Mouse (Mus musculus) lung, postnatal 0 days (tissue): ENCODE results near the gene Cers6. TPM values are rescaled to one million over a fixed set of nuclear protein-coding genes. Genes with fewer than 3 reads are reported as not detected.
A peak's percentile ranks its signal among the peaks of the same experiment; 100 is the strongest.

Experiments used
- ATAC-seq: fragments of 200-750 bp; cut with Nextera tagmentation; 2 replicates; pipeline ENCODE4 v1.8.0; 2017; ENCODE audit warnings: moderate library complexity
- DNase-seq: peaks from one replicate; pipeline ENCODE4 v3.0.0-alpha.2; 2016; ENCODE audit warnings: low spot score
- H3K27ac ChIP-seq: fragments of 300-500 bp; sonication (generic); 2 replicates; pipeline ENCODE4 v1.5.1; 2014; ENCODE audit warnings: antibody characterized with exemption, mild to moderate bottlenecking, low read length, mixed read lengths
- H3K27me3 ChIP-seq: fragments of 300-500 bp; sonication (generic); replicated peaks from 2 replicates; pipeline ENCODE4 v1.6.1; 2014; ENCODE audit warnings: low read length, mixed read lengths; ENCODE audit not compliant: insufficient read depth
- H3K36me3 ChIP-seq: fragments of 300-500 bp; sonication (generic); 2 replicates; pipeline ENCODE4 v1.6.1; 2014; ENCODE audit warnings: low read length, mixed read lengths; ENCODE audit not compliant: insufficient read depth
- H3K4me1 ChIP-seq: fragments of 300-500 bp; sonication (generic); 2 replicates; pipeline ENCODE4 v1.6.1; 2014; ENCODE audit warnings: antibody characterized with exemption, low read depth, low read length, mixed read lengths; ENCODE audit not compliant: insufficient read depth
- H3K4me2 ChIP-seq: fragments of 300-500 bp; sonication (generic); replicated peaks from 2 replicates; pipeline ENCODE4 v1.6.1; 2014; ENCODE audit warnings: low read depth, mild to moderate bottlenecking, low read length, moderate library complexity, mixed read lengths
- H3K4me3 ChIP-seq: fragments of 300-500 bp; sonication (generic); 2 replicates; pipeline ENCODE4 v1.5.1; 2014; ENCODE audit warnings: low read depth, low read length
- H3K9ac ChIP-seq: fragments of 300-500 bp; sonication (generic); replicated peaks from 2 replicates; pipeline ENCODE4 v1.6.1; 2014; ENCODE audit warnings: low read depth, mild to moderate bottlenecking
- H3K9me3 ChIP-seq: fragments of 300-500 bp; sonication (generic); 2 replicates; pipeline ENCODE4 v1.6.1; 2016; ENCODE audit warnings: low read length, mixed read lengths
- CTCF ChIP-seq: IDR thresholded peaks from 2 replicates; pipeline ENCODE4 v1.5.1; 2016; ENCODE audit warnings: antibody characterized with exemption, mild to moderate bottlenecking
- EP300 ChIP-seq: IDR thresholded peaks from 2 replicates; pipeline ENCODE4 v1.6.1; 2016; ENCODE audit warnings: antibody characterized with exemption, mild to moderate bottlenecking, control low read depth
- WGBS: fragments of 180-500 bp; shearing (Covaris S2); extraction: QIAGEN DNeasy Blood & Tissue Kit; methylation state at CpG from one replicate; pipeline ENCODE4 v1.1.7; 2014; 5-methylcytosine and 5-hydroxymethylcytosine counted together
- polyA plus RNA-seq: library from polyadenylated mRNA; unstranded; fragments of >200 nt; fragmentation: Nextera tagmentation; extraction: Ambion mirVana; gene quantifications from 2 replicates; pipeline ENCODE4 v1.2.1, GENCODE M21; 2015

The Cers6 gene
- polyA plus RNA-seq, 1 experiment from 2014 or later = 9.6 TPM

DNA sequence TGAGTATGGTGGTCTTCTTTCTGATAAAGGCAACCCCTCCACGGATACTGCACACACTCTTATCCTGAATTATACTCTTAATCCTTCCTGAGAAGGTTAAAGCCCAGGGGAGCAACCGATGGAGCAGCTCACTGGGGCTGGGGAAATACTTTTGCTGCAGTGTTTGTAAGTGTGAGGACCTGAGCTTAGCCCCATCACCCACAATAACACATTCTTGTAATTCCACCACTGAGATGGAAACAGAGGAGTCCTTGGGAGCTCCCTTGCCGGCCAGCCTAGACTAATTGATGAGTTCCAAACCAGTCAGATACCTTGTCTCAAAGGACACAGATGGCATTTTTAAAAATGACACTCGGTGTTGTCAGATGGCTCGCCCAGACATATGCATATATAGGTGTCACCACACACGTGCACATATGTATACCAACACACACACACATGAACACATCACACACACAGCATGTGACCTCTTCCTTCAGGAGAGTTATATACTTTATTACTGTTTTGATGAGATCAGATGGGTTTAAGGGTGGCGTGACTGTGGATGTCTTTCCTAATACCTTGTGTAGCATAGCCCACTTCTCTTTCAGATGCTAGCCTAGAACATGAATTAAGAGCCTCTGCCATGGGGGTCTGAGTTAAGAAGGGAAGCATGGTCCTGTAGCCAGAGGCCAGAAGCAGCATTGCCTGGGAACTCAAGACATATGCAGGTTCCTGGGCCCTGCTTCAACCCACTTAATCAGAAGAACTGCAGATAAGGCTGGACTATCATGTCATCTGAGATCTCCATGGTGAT, 210.4 kb downstream of the Cers6 start:
- DNase-seq = no peak

DNA sequence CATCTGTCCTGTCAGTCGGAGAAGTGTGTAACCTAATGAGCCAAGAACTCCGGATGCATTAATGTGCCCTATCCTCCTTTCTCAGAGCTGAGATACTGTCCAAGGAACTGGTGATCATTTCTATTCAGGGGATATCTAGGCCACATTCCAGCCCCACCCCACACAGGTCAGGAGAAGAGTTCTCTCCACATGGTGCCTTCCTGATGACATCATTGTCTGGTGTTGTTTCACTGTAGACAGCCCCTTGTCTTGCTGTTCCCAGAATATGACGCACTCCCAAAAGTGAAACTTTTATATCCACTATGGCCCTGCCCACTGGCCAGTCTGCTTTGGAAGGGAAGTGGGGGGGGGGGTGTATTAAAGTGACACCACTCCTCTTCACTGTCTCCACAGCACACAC, 215.9 kb downstream of the Cers6 start:
- WGBS = 73% methylated on average over 3 of the region's 3 CpGs
- H3K4me1 ChIP-seq = no peaks in the 10 kb centered on the region
- no peak overlapping the region for H3K27ac ChIP-seq
- no peaks in the 10 kb centered on the region for H3K9me3 ChIP-seq
- H3K36me3 ChIP-seq = no peaks in the 10 kb centered on the region
- ATAC-seq (peak; percentile 92), DNase-seq (peak; percentile 50)
- no peaks in the 10 kb centered on the region for H3K27me3 ChIP-seq
- TF ChIP-seq CTCF (no peak), EP300 (0 out of 2 replicates have a peak, but pooled peaks have one; percentile 37)
- H3K9ac ChIP-seq = no peak overlapping the region
- H3K4me3 ChIP-seq = no peak overlapping the region
- H3K4me2 ChIP-seq = no peak overlapping the region

More for the DNA sequence above, 210.4 kb downstream of the Cers6 start:
- H3K9me3 ChIP-seq = no peaks in the 10 kb centered on the region
- no peaks in the 10 kb centered on the region for H3K27me3 ChIP-seq
- H3K4me1 ChIP-seq = no peaks in the 10 kb centered on the region
- H3K9ac ChIP-seq = no peak overlapping the region
- no peaks in the 10 kb centered on the region for H3K36me3 ChIP-seq
- no peak overlapping the region for H3K4me3 ChIP-seq
- no peak overlapping the region for H3K27ac ChIP-seq
- no peak for ATAC-seq
- no peak for TF ChIP-seq EP300
- no peak for TF ChIP-seq CTCF
- 57% methylated on average over 7 of the region's 7 CpGs for WGBS
- H3K4me2 ChIP-seq = no peak overlapping the region

DNA sequence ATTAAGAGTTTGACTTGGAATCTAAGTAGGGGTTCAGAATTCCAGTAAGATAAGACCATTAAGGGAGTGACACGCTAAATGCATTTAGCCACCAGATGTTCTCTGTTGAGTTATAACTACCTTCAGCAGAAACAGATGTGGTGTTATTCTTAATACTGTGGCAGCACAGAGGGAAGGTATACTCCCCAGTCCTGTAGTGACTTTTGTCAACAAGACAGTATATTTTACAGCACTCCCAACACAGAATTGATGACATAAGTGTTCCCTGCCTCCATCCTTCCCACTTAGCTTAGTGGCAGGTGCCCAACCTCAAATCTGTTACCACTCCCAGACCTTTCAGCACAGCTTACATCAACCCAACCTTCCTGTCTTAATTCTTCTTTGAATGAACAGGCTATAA, 219.5 kb downstream of the Cers6 start:
- WGBS = 86% methylated on average over 1 of the region's 1 CpGs
- TF ChIP-seq CTCF (no peak), EP300 (no peak)
- ATAC-seq = no peak
- Histone ChIP-seq H3K36me3 (no peaks in the 10 kb centered on the region), H3K4me1 (no peaks in the 10 kb centered on the region), H3K4me3 (no peak overlapping the region), H3K9me3 (no peaks in the 10 kb centered on the region), H3K27ac (no peak overlapping the region), H3K9ac (no peak overlapping the region), H3K27me3 (no peaks in the 10 kb centered on the region), H3K4me2 (no peak overlapping the region)
- no peak for DNase-seq

- Histone ChIP-seq H3K27ac (no peak overlapping the region), H3K4me1 (no peaks in the 10 kb centered on the region), H3K9me3 (no peaks in the 10 kb centered on the region), H3K36me3 (no peaks in the 10 kb centered on the region), H3K9ac (no peak overlapping the region), H3K27me3 (no peaks in the 10 kb centered on the region), H3K4me2 (no peak overlapping the region), H3K4me3 (no peak overlapping the region)
- WGBS = 57% methylated on average over 8 of the region's 8 CpGs
- DNase-seq = no peak
- ATAC-seq = no peak
- TF ChIP-seq EP300 = no peak
- TF ChIP-seq CTCF = no peak
Observed at GRCm38 (mm10) chr2:69082499-69083197, 221.4 kb downstream of the Cers6 start.

- H3K4me3 ChIP-seq = no peak overlapping the region
- 89% methylated on average over 3 of the region's 3 CpGs for WGBS
- H3K27ac ChIP-seq = no peak overlapping the region
- no peaks in the 10 kb centered on the region for H3K4me1 ChIP-seq
- no peaks in the 10 kb centered on the region for H3K36me3 ChIP-seq
- no peaks in the 10 kb centered on the region for H3K27me3 ChIP-seq
- H3K4me2 ChIP-seq = no peak overlapping the region
- no peaks in the 10 kb centered on the region for H3K9me3 ChIP-seq
- no peak for TF ChIP-seq EP300
- TF ChIP-seq CTCF = no peak
- no peak for ATAC-seq
- no peak for DNase-seq
- no peak overlapping the region for H3K9ac ChIP-seq
Observed at GRCm38 (mm10) chr2:69083198-69083509, 221.9 kb downstream of the Cers6 start.

GRCm38 (mm10) chr2:69084416-69084815, 223.2 kb downstream of the Cers6 start:
- WGBS = 80% methylated on average over 6 of the region's 6 CpGs
- DNase-seq = no peak
- Histone ChIP-seq H3K9ac (no peak overlapping the region), H3K4me2 (no peak overlapping the region), H3K36me3 (no peaks in the 10 kb centered on the region), H3K9me3 (no peaks in the 10 kb centered on the region), H3K4me1 (no peaks in the 10 kb centered on the region), H3K27ac (no peak overlapping the region), H3K27me3 (no peaks in the 10 kb centered on the region), H3K4me3 (no peak overlapping the region)
- ATAC-seq = no peak
- no peak for TF ChIP-seq EP300
- TF ChIP-seq CTCF = no peak
